Mouse (Mus musculus): ENCODE data around the gene Smagp.

DNA sequence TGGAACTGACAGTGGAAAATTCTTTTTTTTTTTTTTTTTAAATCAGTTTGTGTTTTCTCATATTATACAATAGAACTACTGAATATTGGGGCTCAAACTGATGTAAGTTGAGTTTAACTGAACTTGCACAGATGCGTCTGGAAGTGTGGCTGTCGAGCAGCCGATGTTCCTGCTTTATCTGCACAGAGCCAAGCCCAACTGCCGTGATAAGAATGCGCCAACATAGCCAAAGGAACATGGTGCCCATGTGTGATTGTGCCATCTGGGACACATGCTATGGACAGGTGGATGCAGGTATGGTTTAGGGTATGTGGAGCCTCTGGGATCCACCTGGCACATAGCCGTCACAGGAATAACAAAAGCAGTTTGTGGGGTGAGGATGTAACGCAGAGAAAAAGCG, 49.1 kb upstream of the Smagp start:
- no peak for TF ChIP-seq POLR2A (IDR thresholded peaks at IDR 0.05; ENCODE audit: low read depth, low read length)
- TF ChIP-seq CTCF (IDR thresholded peaks at IDR 0.05; ENCODE audit: extremely low read depth, insufficient read length, insufficient replicate concordance, low read depth, low read length): no peak

All from small intestine, adult 2 months (tissue).